Mouse (Mus musculus): ENCODE results near the gene Snrnp70. TPM values are rescaled to one million over a fixed set of nuclear protein-coding genes. Genes with fewer than 3 reads are reported as not detected.
"Not testable (repeated sequence)": the region's sequence is repeated elsewhere in the genome, so short reads cannot be mapped to it uniquely, and the experiment has no call there.

Gene Snrnp70
- polyA plus RNA-seq, 1 experiment from 2014 or later: 166 TPM

DNA sequence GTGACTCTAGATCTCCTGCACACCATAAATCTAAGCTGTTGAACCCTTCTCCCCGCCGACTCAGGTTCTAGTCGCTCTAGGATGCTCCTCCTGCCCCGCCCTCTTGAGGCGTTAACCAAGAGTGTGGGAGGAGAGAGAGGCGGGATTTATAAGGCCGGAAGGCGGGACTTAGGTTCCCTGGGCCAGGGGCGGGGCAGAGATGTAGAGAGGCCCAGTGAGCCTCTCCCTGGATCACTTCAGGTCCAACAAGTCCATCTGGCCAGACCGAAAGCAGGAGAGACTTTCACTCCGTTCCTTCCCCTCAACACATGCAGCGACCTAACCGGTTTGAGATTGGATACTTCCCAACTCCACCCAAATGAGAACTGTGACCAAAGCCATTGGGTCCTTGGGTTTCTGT is 32.7 kb downstream of the Snrnp70 start:
- H3K27me3 ChIP-seq (replicated peaks): peaks cover 4% of the 10 kb centered on the region; the same call in 1 of the 2 replicates
- no peak overlapping the region for H3K9ac ChIP-seq (replicated peaks)
- peaks cover 45% of the 10 kb centered on the region for H3K4me1 ChIP-seq
- H3K9me3 ChIP-seq (replicated peaks): no peaks in the 10 kb centered on the region
- 10% methylated on average over 13 of the region's 13 CpGs for WGBS
- H3K4me3 ChIP-seq (replicated peaks): no peak overlapping the region
- H3K36me3 ChIP-seq: peaks cover 14% of the 10 kb centered on the region
- no peak for ATAC-seq (ENCODE audit: low FRiP score)
- peak overlapping the region; percentile 83 for H3K4me2 ChIP-seq
- no peak overlapping the region for H3K27ac ChIP-seq (replicated peaks)

GRCm38 (mm10) chr7:45361243-45361804 is 34.2 kb downstream of the Snrnp70 start:
- peak overlapping the region; percentile 60 for H3K9ac ChIP-seq (replicated peaks)
- H3K36me3 ChIP-seq: peaks cover 27% of the 10 kb centered on the region
- ATAC-seq (ENCODE audit: low FRiP score): peak; percentile 90
- H3K4me1 ChIP-seq: peaks cover 40% of the 10 kb centered on the region
- peak overlapping the region; percentile 48 for H3K4me3 ChIP-seq (replicated peaks)
- H3K27ac ChIP-seq (replicated peaks): peak overlapping the region; percentile 80
- no peaks in the 10 kb centered on the region for H3K9me3 ChIP-seq (replicated peaks)
- WGBS: under 1% methylated on average over 43 of the region's 43 CpGs
- peaks cover 4% of the 10 kb centered on the region; the same call in 1 of the 2 replicates for H3K27me3 ChIP-seq (replicated peaks)
- H3K4me2 ChIP-seq: peak overlapping the region; percentile 83

GRCm38 (mm10) chr7:45360404-45361125 is 35.0 kb downstream of the Snrnp70 start:
- Histone ChIP-seq H3K4me3 (replicated peaks) (no peak overlapping the region; the same call in 1 of the 2 replicates), H3K27ac (replicated peaks) (no peak overlapping the region), H3K4me1 (peaks cover 37% of the 10 kb centered on the region), H3K9me3 (replicated peaks) (no peaks in the 10 kb centered on the region), H3K9ac (replicated peaks) (no peak overlapping the region), H3K4me2 (peak overlapping the region; percentile 83), H3K27me3 (replicated peaks) (peaks cover 4% of the 10 kb centered on the region; the same call in 1 of the 2 replicates), H3K36me3 (peaks cover 34% of the 10 kb centered on the region)
- no peak for ATAC-seq (ENCODE audit: low FRiP score)
- 63% methylated on average over 18 of the region's 18 CpGs for WGBS

- Histone ChIP-seq H3K4me1 (peaks cover 25% of the 10 kb centered on the region), H3K36me3 (peaks cover 46% of the 10 kb centered on the region)
- not testable (repeated sequence) for H3K27me3 ChIP-seq (replicated peaks); H3K27ac ChIP-seq (replicated peaks); H3K9ac ChIP-seq (replicated peaks); ATAC-seq (ENCODE audit: low FRiP score); H3K9me3 ChIP-seq (replicated peaks); H3K4me3 ChIP-seq (replicated peaks); H3K4me2 ChIP-seq
- WGBS: 65% methylated on average over 10 of the region's 11 CpGs
Observed at GRCm38 (mm10) chr7:45359081-45359480, 36.5 kb downstream of the Snrnp70 start.

DNA sequence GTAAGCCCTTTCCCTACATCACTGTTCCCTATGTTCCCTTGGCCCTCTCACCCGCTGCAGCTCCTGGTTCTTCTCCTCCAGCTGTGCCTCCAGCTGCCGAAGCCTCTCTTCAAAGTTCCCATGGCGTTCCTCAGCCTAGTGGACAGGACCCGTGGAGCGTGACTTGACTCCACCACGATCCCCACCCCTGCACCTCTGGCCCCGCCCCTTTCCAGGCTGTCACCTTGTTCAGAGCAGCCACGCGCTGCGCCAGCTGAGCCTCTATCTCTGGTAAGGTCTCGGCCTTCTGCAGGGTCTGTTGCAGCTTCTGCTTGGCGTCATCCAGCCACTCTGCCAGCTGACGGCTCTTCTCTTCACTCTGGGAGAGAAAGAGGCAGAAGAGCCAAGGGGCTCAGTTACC is 39.5 kb downstream of the Snrnp70 start:
- Histone ChIP-seq H3K4me1 (peaks cover 2% of the 10 kb centered on the region), H3K9me3 (replicated peaks) (no peaks in the 10 kb centered on the region), H3K4me2 (no peak overlapping the region), H3K4me3 (replicated peaks) (no peak overlapping the region), H3K27ac (replicated peaks) (no peak overlapping the region), H3K36me3 (peaks cover 69% of the 10 kb centered on the region), H3K9ac (replicated peaks) (no peak overlapping the region), H3K27me3 (replicated peaks) (no peaks in the 10 kb centered on the region)
- ATAC-seq (ENCODE audit: low FRiP score): no peak
- WGBS: 70% methylated on average over 13 of the region's 13 CpGs

DNA sequence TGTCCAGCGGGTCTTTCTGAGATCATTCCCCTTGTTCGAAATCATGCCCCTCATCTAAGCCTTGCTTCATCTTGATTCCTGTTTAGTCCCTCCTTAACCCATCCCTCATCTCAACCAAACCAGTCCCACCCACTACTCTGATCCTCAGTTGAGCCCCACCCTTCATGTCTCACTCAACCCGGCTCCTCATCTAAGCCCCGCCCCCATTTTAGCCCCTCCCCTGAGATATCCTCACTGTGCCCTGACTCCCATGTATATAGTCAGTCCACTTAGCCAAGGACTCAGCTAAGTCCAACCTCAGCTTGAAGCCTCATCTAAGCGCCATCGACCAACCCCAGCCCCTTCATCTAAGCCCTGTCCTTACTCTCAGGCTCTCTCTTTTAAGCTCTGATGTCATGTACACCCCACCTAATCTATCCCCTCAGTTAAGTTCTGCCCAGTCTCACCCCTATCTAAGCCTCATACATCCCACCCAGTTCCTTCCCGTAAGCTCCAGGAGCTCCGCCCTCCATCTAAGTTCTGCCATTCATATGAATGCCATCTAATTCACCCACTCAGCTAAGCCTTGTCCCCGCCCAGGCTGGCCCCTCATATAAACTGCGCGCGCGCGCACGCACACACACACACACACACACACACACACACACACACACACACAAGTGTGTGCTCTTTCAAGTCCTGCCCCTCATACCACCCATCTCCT is 40.1 kb downstream of the Snrnp70 start:
- Histone ChIP-seq H3K9ac (replicated peaks) (no peak overlapping the region), H3K9me3 (replicated peaks) (no peaks in the 10 kb centered on the region), H3K27me3 (replicated peaks) (no peaks in the 10 kb centered on the region), H3K4me1 (no peaks in the 10 kb centered on the region), H3K36me3 (peaks cover 69% of the 10 kb centered on the region), H3K27ac (replicated peaks) (no peak overlapping the region), H3K4me3 (replicated peaks) (no peak overlapping the region), H3K4me2 (no peak overlapping the region)
- ATAC-seq (ENCODE audit: low FRiP score): no peak
- WGBS: 71% methylated on average over 15 of the region's 15 CpGs

DNA sequence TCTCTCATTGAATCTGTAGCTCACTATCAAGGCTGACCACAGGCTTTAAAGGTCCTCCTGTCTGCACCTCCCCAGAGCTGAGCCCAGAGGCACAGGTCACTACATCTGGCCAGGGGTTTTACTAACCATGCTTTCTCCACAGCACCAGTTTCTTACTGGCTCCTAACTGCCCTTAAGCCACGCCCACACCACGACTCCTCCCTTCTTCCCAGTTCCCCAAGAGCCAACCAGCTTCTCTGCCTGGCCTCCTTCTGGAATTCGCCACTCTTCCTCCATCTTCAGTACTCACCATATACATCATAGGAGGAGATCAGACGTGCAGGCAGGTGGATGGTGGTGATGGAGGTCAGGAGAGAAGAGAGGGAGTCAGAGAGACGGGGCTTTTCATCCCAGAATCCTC is 42.5 kb downstream of the Snrnp70 start:
- WGBS: 26% methylated on average over 5 of the region's 5 CpGs
- no peak for ATAC-seq (ENCODE audit: low FRiP score)
- Histone ChIP-seq H3K4me2 (no peak overlapping the region), H3K27ac (replicated peaks) (no peak overlapping the region), H3K9ac (replicated peaks) (no peak overlapping the region), H3K36me3 (peaks cover 80% of the 10 kb centered on the region), H3K9me3 (replicated peaks) (no peaks in the 10 kb centered on the region), H3K4me3 (replicated peaks) (no peak overlapping the region), H3K4me1 (no peaks in the 10 kb centered on the region), H3K27me3 (replicated peaks) (no peaks in the 10 kb centered on the region)

GRCm38 (mm10) chr7:45346905-45347304 is 48.6 kb downstream of the Snrnp70 start:
- Histone ChIP-seq H3K9ac (replicated peaks) (no peak overlapping the region), H3K27ac (replicated peaks) (no peak overlapping the region), H3K4me1 (no peaks in the 10 kb centered on the region), H3K27me3 (replicated peaks) (peaks cover 4% of the 10 kb centered on the region), H3K4me2 (no peak overlapping the region), H3K36me3 (peaks cover 64% of the 10 kb centered on the region), H3K9me3 (replicated peaks) (no peaks in the 10 kb centered on the region), H3K4me3 (replicated peaks) (no peak overlapping the region)
- no peak for ATAC-seq (ENCODE audit: low FRiP score)
- WGBS: 81% methylated on average over 13 of the region's 13 CpGs

GRCm38 (mm10) chr7:45343543-45343942 is 52.0 kb downstream of the Snrnp70 start:
- no peak overlapping the region for H3K4me3 ChIP-seq (replicated peaks)
- no peak for ATAC-seq (ENCODE audit: low FRiP score)
- peaks cover 31% of the 10 kb centered on the region for H3K4me1 ChIP-seq
- H3K36me3 ChIP-seq: peaks cover 45% of the 10 kb centered on the region
- H3K4me2 ChIP-seq: no peak overlapping the region
- H3K9ac ChIP-seq (replicated peaks): no peak overlapping the region
- H3K9me3 ChIP-seq (replicated peaks): no peaks in the 10 kb centered on the region
- no peak overlapping the region for H3K27ac ChIP-seq (replicated peaks)
- H3K27me3 ChIP-seq (replicated peaks): peaks cover 4% of the 10 kb centered on the region
- 35% methylated on average over 13 of the region's 13 CpGs for WGBS

- no peak overlapping the region for H3K4me3 ChIP-seq (replicated peaks)
- no peak overlapping the region for H3K27ac ChIP-seq (replicated peaks)
- peaks cover 40% of the 10 kb centered on the region for H3K4me1 ChIP-seq
- no peak overlapping the region for H3K9ac ChIP-seq (replicated peaks)
- H3K36me3 ChIP-seq: peaks cover 31% of the 10 kb centered on the region
- peaks cover 17% of the 10 kb centered on the region for H3K27me3 ChIP-seq (replicated peaks)
- no peak overlapping the region for H3K4me2 ChIP-seq
- ATAC-seq (ENCODE audit: low FRiP score): no peak
- no peaks in the 10 kb centered on the region for H3K9me3 ChIP-seq (replicated peaks)
- WGBS: 93% methylated on average over 11 of the region's 11 CpGs
Observed at GRCm38 (mm10) chr7:45342081-45342480, 53.5 kb downstream of the Snrnp70 start.

GRCm38 (mm10) chr7:45341303-45341702 is 54.2 kb downstream of the Snrnp70 start:
- WGBS: 7% methylated on average over 8 of the region's 8 CpGs
- ATAC-seq (ENCODE audit: low FRiP score): no peak
- Histone ChIP-seq H3K4me3 (replicated peaks) (no peak overlapping the region), H3K27ac (replicated peaks) (no peak overlapping the region), H3K4me2 (peak overlapping the region; percentile 61), H3K9ac (replicated peaks) (no peak overlapping the region), H3K36me3 (peaks cover 23% of the 10 kb centered on the region), H3K27me3 (replicated peaks) (peaks cover 17% of the 10 kb centered on the region), H3K4me1 (peaks cover 40% of the 10 kb centered on the region), H3K9me3 (replicated peaks) (no peaks in the 10 kb centered on the region)

- Histone ChIP-seq H3K4me2 (peak overlapping the region; percentile 61), H3K27me3 (replicated peaks) (peaks cover 17% of the 10 kb centered on the region), H3K27ac (replicated peaks) (no peak overlapping the region), H3K36me3 (peaks cover 17% of the 10 kb centered on the region), H3K4me1 (peaks cover 40% of the 10 kb centered on the region), H3K9ac (replicated peaks) (no peak overlapping the region), H3K4me3 (replicated peaks) (0 out of 2 replicates have a peak overlapping the region, but pooled peaks have one; percentile 36), H3K9me3 (replicated peaks) (no peaks in the 10 kb centered on the region)
- WGBS: 8% methylated on average over 11 of the region's 11 CpGs
- no peak for ATAC-seq (ENCODE audit: low FRiP score)
Observed at GRCm38 (mm10) chr7:45340669-45341068, 54.9 kb downstream of the Snrnp70 start.
